Mouse (Mus musculus) thymus, adult 2 months (tissue): ENCODE measurements around the gene Slc39a11.

Experiments
- CTCF ChIP-seq: fragments of 200-500 bp; IDR thresholded peaks from 2 replicates; pipeline ENCODE4 v1.5.1; 2012; ENCODE audit warnings: mild to moderate bottlenecking, control low read depth, low read length, moderate library complexity, borderline replicate concordance; ENCODE audit not compliant: control insufficient read depth, poor library complexity, insufficient read depth; ENCODE audit errors: extremely low read depth
- POLR2A ChIP-seq: fragments of 200-500 bp; IDR thresholded peaks from 2 replicates; pipeline ENCODE4 v1.6.1; 2012; ENCODE audit warnings: mild to moderate bottlenecking, low read length, control low read depth, moderate library complexity; ENCODE audit not compliant: control insufficient read depth, poor library complexity, insufficient read depth; ENCODE audit errors: extremely low read depth

DNA sequence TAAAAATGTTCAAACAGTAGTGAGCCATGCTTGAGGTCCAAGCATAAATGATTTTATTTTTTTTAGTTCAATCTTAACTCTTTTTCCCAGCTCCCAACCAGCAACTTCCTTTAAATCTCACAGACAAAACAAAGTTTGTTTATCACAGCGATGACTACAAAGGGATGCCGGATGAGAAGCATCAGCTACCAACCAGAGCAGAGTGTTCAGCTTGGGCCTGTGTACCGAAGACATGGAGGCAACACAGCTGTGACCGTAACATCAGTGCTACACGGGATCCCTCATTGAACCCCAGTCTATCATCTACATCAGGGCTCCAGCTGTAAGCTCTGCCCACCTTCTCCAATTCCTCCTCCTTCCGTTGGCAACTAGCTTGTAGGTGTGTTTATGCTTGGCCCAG, 213.6 kb downstream of the Slc39a11 start:
- TF ChIP-seq POLR2A = no peak
- TF ChIP-seq CTCF = no peak
